Mouse (Mus musculus) MEL (cell line): ENCODE data around the gene Rtf2. TPM values are rescaled to one million over a fixed set of nuclear protein-coding genes. Genes with fewer than 3 reads are reported as not detected.

Experiments
- DNase-seq: peaks from one replicate; pipeline ENCODE4 v3.0.0; 2011; ENCODE audit warnings: low read depth, low spot score
- H3K27ac ChIP-seq: 2 replicates; pipeline ENCODE4 v1.5.1; 2012; ENCODE audit warnings: low read depth, mild to moderate bottlenecking, control low read depth, low read length, moderate library complexity; ENCODE audit not compliant: control insufficient read depth
- H3K27me3 ChIP-seq, 2 experiments: fragments of 150-350 bp in 1 of 2; sonication (generic) in 1 of 2; 2 replicates each; pipeline ENCODE4 v1.6.1; 2012; ENCODE audit warnings: low read length in 2 of 2, mild to moderate bottlenecking in 2 of 2, improper control_type of control experiment in 1 of 2, moderate library complexity in 1 of 2; ENCODE audit not compliant: insufficient read depth in 2 of 2, control insufficient read depth in 1 of 2
- H3K36me3 ChIP-seq, 2 experiments: 2 replicates each; pipeline ENCODE4 v1.6.1; 2012 to 2014; ENCODE audit warnings: low read length in 2 of 2, improper control_type of control experiment in 1 of 2, inconsistent platforms in 1 of 2, mild to moderate bottlenecking in 1 of 2; ENCODE audit not compliant: insufficient read depth in 2 of 2, control insufficient read depth in 1 of 2
- H3K4me1 ChIP-seq, 2 experiments: fragments of 150-350 bp in 1 of 2; sonication (generic) in 1 of 2; 2 replicates each; pipeline ENCODE4 v1.6.1; 2012; ENCODE audit warnings: low read length in 2 of 2, improper control_type of control experiment in 1 of 2, mild to moderate bottlenecking in 1 of 2; ENCODE audit not compliant: insufficient read depth in 2 of 2, control insufficient read depth in 1 of 2
- H3K4me3 ChIP-seq, 2 experiments: fragments of 150-350 bp in 1 of 2; sonication (generic) in 1 of 2; 2 replicates each; pipeline ENCODE4 v1.5.1; 2012; ENCODE audit warnings: low read depth in 2 of 2, low read length in 2 of 2, mild to moderate bottlenecking in 2 of 2, moderate library complexity in 2 of 2, control low read depth in 1 of 2, improper control_type of control experiment in 1 of 2; ENCODE audit not compliant: control insufficient read depth in 1 of 2, insufficient read depth in 1 of 2
- H3K79me2 ChIP-seq: 2 replicates; pipeline ENCODE4 v1.6.1; 2012; ENCODE audit warnings: mild to moderate bottlenecking, low read length, moderate library complexity; ENCODE audit not compliant: control insufficient read depth, poor library complexity, insufficient read depth
- H3K9ac ChIP-seq: 2 replicates; pipeline ENCODE4 v1.6.1; 2012; ENCODE audit warnings: low read depth, mild to moderate bottlenecking, control low read depth, low read length, moderate library complexity; ENCODE audit not compliant: control insufficient read depth, poor library complexity, severe bottlenecking
- H3K9me3 ChIP-seq: fragments of 150-350 bp; sonication (generic); replicated peaks from 2 replicates; pipeline ENCODE4 v1.6.1; 2012; ENCODE audit warnings: mild to moderate bottlenecking, low read length, improper control_type of control experiment, moderate library complexity; ENCODE audit not compliant: insufficient read depth
- BHLHE40 ChIP-seq: IDR thresholded peaks from 2 replicates; pipeline ENCODE4 v1.6.1; 2012; ENCODE audit warnings: low read depth, mild to moderate bottlenecking, inconsistent platforms, low read length, improper control_type of control experiment, borderline replicate concordance
- CHD1 ChIP-seq: IDR thresholded peaks from 2 replicates; pipeline ENCODE4 v1.6.1; 2012; ENCODE audit warnings: low read depth, mild to moderate bottlenecking, inconsistent platforms, low read length, improper control_type of control experiment
- CHD2 ChIP-seq: IDR thresholded peaks from 2 replicates; pipeline ENCODE4 v1.6.1; 2011; ENCODE audit warnings: low read length, improper control_type of control experiment
- CTCF ChIP-seq, 3 experiments: IDR thresholded peaks in 2 of 3; conservative IDR thresholded peaks in 1 of 3; 2 replicates each; pipeline ENCODE4 v1.5.1; 2011 to 2012; ENCODE audit warnings: low read length in 3 of 3, low read depth in 2 of 3, mild to moderate bottlenecking in 2 of 3, improper control_type of control experiment in 1 of 3, inconsistent platforms in 1 of 3, mixed read lengths in 1 of 3, moderate library complexity in 1 of 3; ENCODE audit not compliant: control insufficient read depth in 1 of 3, insufficient read depth in 1 of 3, poor library complexity in 1 of 3, severe bottlenecking in 1 of 3
- E2F4 ChIP-seq: IDR thresholded peaks from 2 replicates; pipeline ENCODE4 v1.6.1; 2011; ENCODE audit warnings: low read depth, low read length, improper control_type of control experiment, borderline replicate concordance
- ELF1 ChIP-seq: IDR thresholded peaks from 2 replicates; pipeline ENCODE4 v1.6.1; 2014; ENCODE audit warnings: low read depth, mild to moderate bottlenecking, inconsistent platforms, low read length, improper control_type of control experiment, moderate library complexity
- ETS1 ChIP-seq: IDR thresholded peaks from 2 replicates; pipeline ENCODE4 v1.6.1; 2012; ENCODE audit warnings: low read depth, mild to moderate bottlenecking, inconsistent platforms, low read length, improper control_type of control experiment, moderate library complexity
- GATA1 ChIP-seq: IDR thresholded peaks from 2 replicates; pipeline ENCODE4 v1.6.1; 2011; ENCODE audit warnings: low read depth, low read length, improper control_type of control experiment
- HCFC1 ChIP-seq: IDR thresholded peaks from 2 replicates; pipeline ENCODE4 v1.6.1; 2012; ENCODE audit warnings: low read depth, mild to moderate bottlenecking, inconsistent platforms, low read length, improper control_type of control experiment, moderate library complexity
- JUND ChIP-seq: IDR thresholded peaks from 2 replicates; pipeline ENCODE4 v1.6.1; 2011; ENCODE audit warnings: low read depth, mild to moderate bottlenecking, improper control_type of control experiment, low read length
- MAX ChIP-seq: IDR thresholded peaks from 2 replicates; pipeline ENCODE4 v1.6.1; 2011; ENCODE audit warnings: low read length, improper control_type of control experiment
- MAZ ChIP-seq: IDR thresholded peaks from 2 replicates; pipeline ENCODE4 v1.6.1; 2012; ENCODE audit warnings: low read depth, mild to moderate bottlenecking, inconsistent platforms, low read length, improper control_type of control experiment
- MXI1 ChIP-seq: IDR thresholded peaks from 2 replicates; pipeline ENCODE4 v1.6.1; 2011; ENCODE audit warnings: mild to moderate bottlenecking, low read depth, low read length, improper control_type of control experiment
- NELFE ChIP-seq: IDR thresholded peaks from 2 replicates; pipeline ENCODE4 v1.6.1; 2011; ENCODE audit warnings: low read depth, low read length, improper control_type of control experiment
- NRF1 ChIP-seq: IDR thresholded peaks from 2 replicates; pipeline ENCODE4 v1.6.1; 2014; ENCODE audit warnings: low read depth, mild to moderate bottlenecking, inconsistent platforms, low read length, improper control_type of control experiment, moderate library complexity; ENCODE audit not compliant: poor library complexity, insufficient read depth, severe bottlenecking
- POLR2A ChIP-seq, 2 experiments: IDR thresholded peaks; 2 replicates each; pipeline ENCODE4 v1.6.1; 2011 to 2012; ENCODE audit warnings: low read length in 2 of 2, mild to moderate bottlenecking in 2 of 2, control low read depth in 1 of 2, improper control_type of control experiment in 1 of 2, low read depth in 1 of 2, moderate library complexity in 1 of 2; ENCODE audit not compliant: control insufficient read depth in 1 of 2, insufficient read depth in 1 of 2, poor library complexity in 1 of 2
- POLR2AphosphoS5 ChIP-seq: IDR thresholded peaks from 2 replicates; pipeline ENCODE4 v1.6.1; 2012; ENCODE audit warnings: low read depth, borderline replicate concordance, mild to moderate bottlenecking, inconsistent platforms, low read length, moderate library complexity, mixed read lengths
- RAD21 ChIP-seq: IDR thresholded peaks from 2 replicates; pipeline ENCODE4 v1.6.1; 2011; ENCODE audit warnings: mild to moderate bottlenecking, low read depth, low read length, improper control_type of control experiment
- SIN3A ChIP-seq: IDR thresholded peaks from 2 replicates; pipeline ENCODE4 v1.6.1; 2012; ENCODE audit warnings: low read length, improper control_type of control experiment, inconsistent platforms
- SMC3 ChIP-seq: IDR thresholded peaks from 2 replicates; pipeline ENCODE4 v1.6.1; 2011; ENCODE audit warnings: low read depth, low read length, improper control_type of control experiment
- UBTF ChIP-seq: IDR thresholded peaks from 2 replicates; pipeline ENCODE4 v1.6.1; 2012; ENCODE audit warnings: low read depth, mild to moderate bottlenecking, inconsistent platforms, low read length, improper control_type of control experiment, moderate library complexity, borderline replicate concordance; ENCODE audit not compliant: insufficient read depth
- USF2 ChIP-seq, 2 experiments: IDR thresholded peaks; 2 replicates each; pipeline ENCODE4 v1.6.1; 2011 to 2012; ENCODE audit warnings: improper control_type of control experiment in 2 of 2, low read length in 2 of 2, borderline replicate concordance in 1 of 2, inconsistent platforms in 1 of 2, low read depth in 1 of 2, mild to moderate bottlenecking in 1 of 2; ENCODE audit not compliant: insufficient read depth in 1 of 2
- ZMIZ1 ChIP-seq: IDR thresholded peaks from 2 replicates; pipeline ENCODE4 v1.6.1; 2012; ENCODE audit warnings: low read depth, mild to moderate bottlenecking, inconsistent platforms, low read length, improper control_type of control experiment, moderate library complexity
- ZNF384 ChIP-seq: IDR thresholded peaks from 2 replicates; pipeline ENCODE4 v1.6.1; 2012; ENCODE audit warnings: low read depth, mild to moderate bottlenecking, inconsistent platforms, low read length, improper control_type of control experiment
- polyA plus RNA-seq, 2 experiments: library from polyadenylated mRNA; stranded (reverse) in 1 of 2; unstranded in 1 of 2; fragments of >175 nt in 1 of 2; fragments of >200 nt in 1 of 2; gene quantifications; 2 replicates each; pipeline versions ENCODE4 v1.2.1 to v1.2.4; 2012; ENCODE audit warnings: low replicate concordance in 2 of 2, low read depth in 1 of 2; ENCODE audit not compliant: insufficient read length in 2 of 2, insufficient read depth in 1 of 2, missing spikeins in 1 of 2
- total RNA-seq: library from RNA; depleted of rRNA; stranded (reverse); fragments of 300-350 nt; gene quantifications from 2 replicates; pipeline ENCODE4 v1.2.3, GENCODE M21; 2012

Rtf2 gene
- total and polyA plus RNA-seq, 3 experiments, result 68.2 to 81.5 TPM; not detected in 1

GRCm38 (mm10) chr2:172394052-172394392 lies 46.3 kb upstream of the Rtf2 start:
- H3K27ac ChIP-seq, result no peak overlapping the region
- peaks cover 0 to 5% of the 10 kb centered on the region in 2 experiments; a peak in 2 of 4 replicates for H3K36me3 ChIP-seq
- peak overlapping the region; percentile 71 to 84 for H3K4me3 ChIP-seq
- no peaks in the 10 kb centered on the region for H3K9me3 ChIP-seq
- H3K27me3 ChIP-seq, result no peaks in the 10 kb centered on the region
- no peaks in the 10 kb centered on the region for H3K79me2 ChIP-seq
- TF ChIP-seq JUND (no peak), BHLHE40 (no peak), NELFE (no peak), ETS1 (no peak), CHD1 (no peak), HCFC1 (no peak), SMC3 (no peak), CHD2 (no peak), MAZ (no peak), POLR2A (IDR thresholded peaks at IDR 0.05; ENCODE audit: control insufficient read depth in 1 of 2, insufficient read depth in 1 of 2, low read depth in 1 of 2, low read length in 2 of 2, poor library complexity in 1 of 2) (no peak), RAD21 (no peak), SIN3A (no peak), CTCF (IDR thresholded peaks at IDR 0.05 in 2 of 3, conservative IDR thresholded peaks at IDR 0.05 in 1 of 3; ENCODE audit: control insufficient read depth in 1 of 3, insufficient read depth in 1 of 3, low read depth in 2 of 3, low read length in 3 of 3, poor library complexity in 1 of 3, severe bottlenecking in 1 of 3) (no peak), NRF1 (no peak), POLR2AphosphoS5 (no peak), USF2 (IDR thresholded peaks at IDR 0.05; ENCODE audit: borderline replicate concordance in 1 of 2, insufficient read depth in 1 of 2, low read depth in 1 of 2, low read length in 2 of 2) (no peak), E2F4 (no peak)
- H3K9ac ChIP-seq, result no peak overlapping the region; the same call in none of the 2 replicates
- DNase-seq, result no peak
- H3K4me1 ChIP-seq, result peaks cover 0 to 12% of the 10 kb centered on the region in 2 experiments; a peak in 3 of 4 replicates

- no peak for DNase-seq
- Histone ChIP-seq H3K4me3 (no peak overlapping the region), H3K9ac (no peak overlapping the region), H3K79me2 (no peaks in the 10 kb centered on the region), H3K9me3 (no peaks in the 10 kb centered on the region), H3K36me3 (peaks cover 0 to 5% of the 10 kb centered on the region in 2 experiments; a peak in 2 of 4 replicates), H3K27ac (no peak overlapping the region), H3K27me3 (no peaks in the 10 kb centered on the region), H3K4me1 (peaks cover 0 to 12% of the 10 kb centered on the region in 2 experiments; a peak in 3 of 4 replicates)
- no peak for TF ChIP-seq ETS1
- TF ChIP-seq UBTF, result no peak
- no peak for TF ChIP-seq USF2 (IDR thresholded peaks at IDR 0.05; ENCODE audit: borderline replicate concordance in 1 of 2, insufficient read depth in 1 of 2, low read depth in 1 of 2, low read length in 2 of 2)
- TF ChIP-seq CHD2, result no peak
- TF ChIP-seq POLR2A (IDR thresholded peaks at IDR 0.05; ENCODE audit: control insufficient read depth in 1 of 2, insufficient read depth in 1 of 2, low read depth in 1 of 2, low read length in 2 of 2, poor library complexity in 1 of 2), result no peak
- TF ChIP-seq MXI1, result no peak
- no peak for TF ChIP-seq GATA1
- no peak for TF ChIP-seq ZMIZ1
- TF ChIP-seq MAX, result no peak
- no peak for TF ChIP-seq ELF1
- no peak for TF ChIP-seq ZNF384
These were observed 45.7 kb upstream of the Rtf2 start for GRCm38 (mm10) chr2:172394671-172395070.
